Mouse (Mus musculus) CH12.LX (cell line): ENCODE data around the gene Epha2. TPM values are rescaled to one million over a fixed set of nuclear protein-coding genes. Genes with fewer than 3 reads are reported as not detected.

Experiments
- DNase-seq: peaks from one replicate; pipeline ENCODE4 v3.0.0-alpha.2; 2013; ENCODE audit errors: extremely low read depth
- H3K27ac ChIP-seq: 2 replicates; pipeline ENCODE4 v1.5.1; 2012; ENCODE audit warnings: low read depth, mild to moderate bottlenecking, control low read depth, moderate library complexity; ENCODE audit not compliant: insufficient read depth
- H3K27me3 ChIP-seq: replicated peaks from 2 replicates; pipeline ENCODE3; 2012; ENCODE audit warnings: inconsistent platforms
- H3K36me3 ChIP-seq, 2 experiments: replicated peaks in 1 of 2; 2 replicates each; pipeline versions ENCODE3 to v1.6.1; 2012; ENCODE audit warnings: inconsistent platforms in 1 of 2, low read length in 1 of 2, mild to moderate bottlenecking in 1 of 2, mixed read lengths in 1 of 2, moderate library complexity in 1 of 2; ENCODE audit not compliant: control insufficient read depth in 1 of 2, insufficient read depth in 1 of 2
- H3K4me1 ChIP-seq, 2 experiments: 2 replicates each; pipeline ENCODE4 v1.6.1; 2012; ENCODE audit warnings: inconsistent platforms in 1 of 2, moderate library complexity in 1 of 2; ENCODE audit not compliant: insufficient read depth in 2 of 2, control insufficient read depth in 1 of 2
- H3K4me2 ChIP-seq: 2 replicates; pipeline ENCODE4 v1.6.1; 2012; ENCODE audit warnings: low read depth, mild to moderate bottlenecking, control low read depth; ENCODE audit not compliant: poor library complexity, insufficient read depth, severe bottlenecking
- H3K4me3 ChIP-seq, 3 experiments: fragments of 150-350 bp in 1 of 3; sonication (generic) in 1 of 3; replicated peaks in 1 of 3; 2 replicates each; pipeline versions ENCODE3 to v1.5.1; 2011 to 2012; ENCODE audit warnings: low read depth in 2 of 3, low read length in 2 of 3, mild to moderate bottlenecking in 2 of 3, moderate library complexity in 2 of 3, control low read depth in 1 of 3, improper control_type of control experiment in 1 of 3, inconsistent platforms in 1 of 3, mixed read lengths in 1 of 3; ENCODE audit not compliant: poor library complexity in 1 of 3
- H3K79me2 ChIP-seq: replicated peaks from 2 replicates; pipeline ENCODE4 v1.6.1; 2012; ENCODE audit warnings: mild to moderate bottlenecking, moderate library complexity; ENCODE audit not compliant: control insufficient read depth, poor library complexity, insufficient read depth, severe bottlenecking; ENCODE audit errors: extremely low read depth
- H3K9ac ChIP-seq: 2 replicates; pipeline ENCODE4 v1.6.1; 2012; ENCODE audit warnings: low read depth, mild to moderate bottlenecking, control low read depth, moderate library complexity; ENCODE audit not compliant: insufficient read depth
- H3K9me3 ChIP-seq: replicated peaks from 2 replicates; pipeline ENCODE3; 2012; ENCODE audit warnings: low read length, inconsistent platforms, mixed read lengths
- BHLHE40 ChIP-seq: IDR thresholded peaks from 2 replicates; pipeline ENCODE4 v1.6.1; 2011; ENCODE audit warnings: mild to moderate bottlenecking, low read depth, low read length, improper control_type of control experiment
- CHD1 ChIP-seq: IDR thresholded peaks from 2 replicates; pipeline ENCODE4 v1.6.1; 2012; ENCODE audit warnings: low read depth, low read length, improper control_type of control experiment, inconsistent platforms
- ELF1 ChIP-seq: IDR thresholded peaks from 2 replicates; pipeline ENCODE4 v1.6.1; 2014; ENCODE audit warnings: low read depth, mild to moderate bottlenecking, inconsistent platforms, low read length, improper control_type of control experiment
- EP300 ChIP-seq: IDR thresholded peaks from 2 replicates; pipeline ENCODE4 v1.6.1; 2011; ENCODE audit warnings: low read length, improper control_type of control experiment
- ETS1 ChIP-seq: conservative IDR thresholded peaks from 2 replicates; pipeline ENCODE4 v1.6.1; 2012; ENCODE audit warnings: low read depth, mild to moderate bottlenecking, inconsistent platforms, low read length, improper control_type of control experiment, moderate library complexity
- HCFC1 ChIP-seq: IDR thresholded peaks from 2 replicates; pipeline ENCODE4 v1.6.1; 2012; ENCODE audit warnings: low read depth, mild to moderate bottlenecking, inconsistent platforms, low read length, improper control_type of control experiment
- IRF4 ChIP-seq: IDR thresholded peaks from 2 replicates; pipeline ENCODE4 v1.6.1; 2014; ENCODE audit warnings: low read depth, mild to moderate bottlenecking, inconsistent platforms, low read length, improper control_type of control experiment
- JUN ChIP-seq: IDR thresholded peaks from 2 replicates; pipeline ENCODE4 v1.6.1; 2011; ENCODE audit warnings: low read depth, mild to moderate bottlenecking, low read length, improper control_type of control experiment, moderate library complexity; ENCODE audit not compliant: insufficient read depth
- KAT2A ChIP-seq: IDR thresholded peaks from 2 replicates; pipeline ENCODE4 v1.6.1; 2012; ENCODE audit warnings: low read length, improper control_type of control experiment, inconsistent platforms; ENCODE audit not compliant: insufficient replicate concordance
- MAZ ChIP-seq: IDR thresholded peaks from 2 replicates; pipeline ENCODE4 v1.6.1; 2012; ENCODE audit warnings: low read depth, mild to moderate bottlenecking, inconsistent platforms, low read length, improper control_type of control experiment, moderate library complexity
- MEF2A ChIP-seq: IDR thresholded peaks from 2 replicates; pipeline ENCODE4 v1.6.1; 2014; ENCODE audit warnings: low read depth, mild to moderate bottlenecking, inconsistent platforms, low read length, improper control_type of control experiment, borderline replicate concordance
- NELFE ChIP-seq: IDR thresholded peaks from 2 replicates; pipeline ENCODE4 v1.6.1; 2011; ENCODE audit warnings: low read depth, low read length, improper control_type of control experiment
- NRF1 ChIP-seq: IDR thresholded peaks from 2 replicates; pipeline ENCODE4 v1.6.1; 2014; ENCODE audit warnings: low read depth, mild to moderate bottlenecking, inconsistent platforms, low read length, improper control_type of control experiment, moderate library complexity
- PAX5 ChIP-seq: IDR thresholded peaks from 2 replicates; pipeline ENCODE4 v1.6.1; 2012; ENCODE audit warnings: low read length, inconsistent platforms, mixed read lengths
- POLR2AphosphoS2 ChIP-seq: IDR thresholded peaks from 2 replicates; pipeline ENCODE4 v1.6.1; 2011; ENCODE audit warnings: low read depth, low read length, improper control_type of control experiment
- SIN3A ChIP-seq: IDR thresholded peaks from 2 replicates; pipeline ENCODE4 v1.6.1; 2012; ENCODE audit warnings: low read length, improper control_type of control experiment, inconsistent platforms
- SMC3 ChIP-seq: IDR thresholded peaks from 2 replicates; pipeline ENCODE4 v1.6.1; 2011; ENCODE audit warnings: low read depth, low read length, improper control_type of control experiment
- TBP ChIP-seq: conservative IDR thresholded peaks from 2 replicates; pipeline ENCODE4 v1.6.1; 2011; ENCODE audit warnings: low read depth, low read length, improper control_type of control experiment
- TCF12 ChIP-seq: IDR thresholded peaks from 2 replicates; pipeline ENCODE4 v1.6.1; 2014; ENCODE audit warnings: low read depth, mild to moderate bottlenecking, inconsistent platforms, low read length, improper control_type of control experiment
- UBTF ChIP-seq: IDR thresholded peaks from 2 replicates; pipeline ENCODE4 v1.6.1; 2012; ENCODE audit warnings: low read depth, mild to moderate bottlenecking, inconsistent platforms, low read length, improper control_type of control experiment, moderate library complexity
- ZC3H11A ChIP-seq: IDR thresholded peaks from 2 replicates; pipeline ENCODE4 v1.6.1; 2012; ENCODE audit warnings: low read depth, mild to moderate bottlenecking, inconsistent platforms, low read length, improper control_type of control experiment
- ZNF384 ChIP-seq: IDR thresholded peaks from 2 replicates; pipeline ENCODE4 v1.6.1; 2012; ENCODE audit warnings: low read depth, low read length, improper control_type of control experiment, inconsistent platforms
- dilution Hi-C: fragments of 300-500 bp; cut with MboI; formaldehyde crosslinking; loops from 2 replicates; pipeline ENCODE4 v1.14.3; 2020; ENCODE audit warnings: low sequenced_read_pairs; ENCODE audit not compliant: extremely low pct_unique_long_range_greater_than_20kb, extremely low pct_ligation_motif_present
- in situ Hi-C: fragments of 300-500 bp; cut with MboI; formaldehyde crosslinking; loops from 3 replicates; pipeline ENCODE4 v1.14.3; 2019; ENCODE audit warnings: low sequenced_read_pairs, low pct_ligation_motif_present, low pct_unique_long_range_greater_than_20kb, mixed read lengths
- polyA plus RNA-seq: library from polyadenylated mRNA; unstranded; fragments of >175 nt; gene quantifications from 2 replicates; pipeline ENCODE4 v1.2.1, GENCODE M21; 2012; ENCODE audit warnings: low read depth; ENCODE audit not compliant: insufficient read length
- total RNA-seq, 2 experiments: library from RNA; depleted of rRNA; stranded (reverse); fragments of 300-350 nt in 1 of 2; fragments of >200 nt in 1 of 2; gene quantifications; 2 replicates each; pipeline ENCODE4 v1.2.3; 2012 to 2014

The Epha2 gene
- total and polyA plus RNA-seq, 3 experiments, result 0.55 to 0.81 (median 0.67) TPM

DNA sequence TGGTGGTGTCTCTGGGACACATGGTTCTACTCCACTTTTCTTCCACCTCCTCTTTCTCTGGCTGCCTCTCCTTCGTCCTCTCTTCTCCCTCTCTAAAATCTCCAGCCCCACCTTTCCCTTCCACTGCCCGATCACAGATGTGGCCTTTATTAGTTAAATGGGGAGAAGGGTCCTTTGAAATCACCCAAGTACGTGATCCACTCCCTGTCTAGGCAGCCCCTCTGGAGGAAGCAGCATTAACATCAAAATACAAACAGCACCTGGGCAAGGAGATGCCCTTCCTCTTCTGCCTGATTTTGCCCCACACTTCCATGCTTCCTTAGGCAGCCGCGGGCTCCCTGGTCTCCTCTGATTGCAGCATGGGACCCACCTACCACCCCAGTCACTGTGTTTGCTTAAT, 18.4 kb upstream of the Epha2 start:
- in situ Hi-C loops, result no loop called here
- dilution Hi-C loops, result no loop called here
- DNase-seq, result no peak

DNA sequence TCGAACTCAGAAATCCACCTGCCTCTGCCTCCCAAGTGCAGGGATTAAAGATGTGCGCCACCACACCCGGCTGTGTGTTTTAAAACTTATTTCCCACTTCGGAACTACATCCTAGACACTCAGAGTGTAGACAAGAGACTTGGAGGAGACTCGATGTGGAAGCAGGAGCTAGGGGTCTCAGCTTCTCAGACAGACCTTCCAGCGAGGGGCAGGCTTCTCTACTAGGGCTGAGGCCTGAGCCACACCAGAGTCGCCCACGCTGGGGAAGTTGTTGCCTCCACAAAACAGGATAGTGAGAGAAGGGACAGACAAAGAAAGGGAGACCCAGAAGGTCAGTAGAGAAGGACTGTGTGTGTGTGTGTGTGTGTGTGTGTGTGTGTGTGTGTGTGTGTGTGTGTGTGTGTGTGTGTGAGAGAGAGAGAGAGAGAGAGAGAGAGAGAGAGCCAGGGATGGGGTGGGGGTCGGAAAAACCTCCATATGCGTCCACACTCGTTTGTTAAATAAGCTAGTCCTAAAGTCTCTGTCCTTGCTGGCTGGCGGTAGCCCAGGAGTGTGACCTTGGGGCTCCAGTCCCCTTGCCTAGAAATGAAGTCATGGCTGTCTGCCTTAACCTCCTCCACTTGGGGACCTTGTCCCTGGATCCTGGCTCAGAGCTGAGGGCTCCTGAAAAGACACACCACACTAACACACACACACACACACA, 17.7 kb upstream of the Epha2 start:
- in situ Hi-C loops, result no loop called here
- dilution Hi-C loops, result no loop called here

More for the DNA sequence above, 18.4 kb upstream of the Epha2 start:
- Histone ChIP-seq H3K9ac (no peak overlapping the region), H3K9me3 (no peaks in the 10 kb centered on the region), H3K27me3 (peaks cover 87% of the 10 kb centered on the region), H3K4me1 (peaks cover 10 to 42% of the 10 kb centered on the region in 2 experiments), H3K36me3 (no peaks in the 10 kb centered on the region), H3K27ac (no peak overlapping the region), H3K79me2 (no peaks in the 10 kb centered on the region), H3K4me3 (no peak overlapping the region), H3K4me2 (no peak overlapping the region)
- no peak for TF ChIP-seq ZC3H11A
- no peak for TF ChIP-seq SIN3A
- TF ChIP-seq MEF2A, result no peak
- no peak for TF ChIP-seq TCF12
- no peak for TF ChIP-seq IRF4
- TF ChIP-seq UBTF, result no peak
- TF ChIP-seq TBP, result no peak
- TF ChIP-seq NELFE, result no peak
- TF ChIP-seq KAT2A, result no peak
- TF ChIP-seq ETS1, result no peak
- TF ChIP-seq NRF1, result no peak
- TF ChIP-seq JUN, result no peak
- no peak for TF ChIP-seq PAX5
- no peak for TF ChIP-seq CHD1
- no peak for TF ChIP-seq ELF1
- TF ChIP-seq MAZ, result no peak
- TF ChIP-seq, all 38 proteins: peak for 0

More for the DNA sequence above, 17.7 kb upstream of the Epha2 start:
- no peak for TF ChIP-seq POLR2AphosphoS2
- no peak for TF ChIP-seq BHLHE40
- no peak for TF ChIP-seq EP300
- no peak for TF ChIP-seq HCFC1
- TF ChIP-seq ZNF384, result no peak
- no peak for TF ChIP-seq KAT2A
- no peak for TF ChIP-seq SMC3
- TF ChIP-seq ETS1, result no peak
- no peak overlapping the region for H3K4me3 ChIP-seq
- H3K36me3 ChIP-seq, result no peaks in the 10 kb centered on the region
- H3K79me2 ChIP-seq, result no peaks in the 10 kb centered on the region
- no peak overlapping the region for H3K9ac ChIP-seq
- no peaks in the 10 kb centered on the region for H3K9me3 ChIP-seq
- no peak for DNase-seq
- H3K4me1 ChIP-seq, result peaks cover 14 to 44% of the 10 kb centered on the region in 2 experiments
- H3K27ac ChIP-seq, result no peak overlapping the region
- H3K27me3 ChIP-seq, result peaks cover 87% of the 10 kb centered on the region
- no peak overlapping the region for H3K4me2 ChIP-seq
